13 mouse cellular contexts compared by ENCODE assay signal in the genomic region with DNA sequence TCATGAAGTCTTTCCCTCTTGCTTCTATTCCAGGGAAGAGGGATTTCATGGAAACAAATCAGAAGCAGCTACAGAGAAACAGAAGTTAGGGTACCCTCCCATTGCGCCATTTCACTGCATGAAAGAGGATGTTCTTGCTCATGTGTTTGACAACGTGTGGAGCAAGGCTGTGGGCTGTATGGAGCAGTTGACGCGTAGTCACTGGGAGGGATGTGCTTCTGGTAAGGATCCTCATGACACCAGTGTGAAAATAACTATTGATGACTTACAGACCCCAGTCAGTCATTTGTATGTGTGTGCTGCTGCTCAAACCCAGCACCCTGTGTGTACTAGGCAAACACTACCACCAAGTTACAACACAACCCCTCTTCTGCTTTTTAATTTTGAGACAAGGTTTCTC.
"Had no signal": no experiment of that assay in that cellular context is flagged by ENCODE, and none has a peak within 500 bp of the region (broad histone marks: within the 10 kb centered on the region; RNA-seq: fewer than 3 reads in every experiment).

No protein-coding gene starts in this region.

- H3K27me3 ChIP-seq: limb, embryonic 12.5 days; lung, embryonic 15.5 days had no signal

- H3K4me3 ChIP-seq: limb, embryonic 12.5 days; lung, embryonic 15.5 days; midbrain, embryonic 10.5 days had no signal

- H3K4me2 ChIP-seq: limb, embryonic 12.5 days; lung, embryonic 15.5 days had no signal

- H3K9me3 ChIP-seq: limb, embryonic 12.5 days; lung, embryonic 15.5 days; midbrain, embryonic 10.5 days had no signal

- H3K9ac ChIP-seq: limb, embryonic 12.5 days; liver, embryonic 14.5 days; lung, embryonic 15.5 days had no signal

- DNase-seq: kidney, adult 8-10 months; kidney, postnatal 25 days; midbrain, embryonic 14.5 days; right cerebral cortex, adult 18-20 months; right cerebral cortex, postnatal 25 days; thymus, postnatal 36 days had no signal

- H3K27ac ChIP-seq: limb, embryonic 12.5 days; liver, embryonic 14.5 days; lung, embryonic 15.5 days; macrophage; midbrain, embryonic 10.5 days had no signal

- H3K4me1 ChIP-seq: limb, embryonic 12.5 days; lung, embryonic 15.5 days; midbrain, embryonic 10.5 days had no signal

- ATAC-seq: inflammation-experienced regulatory T-cells, adult 6 months; intestine, postnatal 0 days had no signal
